Mouse (Mus musculus): Measurements from ENCODE around the gene Ccnf. TPM values are rescaled to one million over a fixed set of nuclear protein-coding genes. Genes with fewer than 3 reads are reported as not detected.

The Ccnf gene
- total and polyA plus RNA-seq, 3 experiments: 26.4 to 60.7 (median 40.1) TPM

DNA sequence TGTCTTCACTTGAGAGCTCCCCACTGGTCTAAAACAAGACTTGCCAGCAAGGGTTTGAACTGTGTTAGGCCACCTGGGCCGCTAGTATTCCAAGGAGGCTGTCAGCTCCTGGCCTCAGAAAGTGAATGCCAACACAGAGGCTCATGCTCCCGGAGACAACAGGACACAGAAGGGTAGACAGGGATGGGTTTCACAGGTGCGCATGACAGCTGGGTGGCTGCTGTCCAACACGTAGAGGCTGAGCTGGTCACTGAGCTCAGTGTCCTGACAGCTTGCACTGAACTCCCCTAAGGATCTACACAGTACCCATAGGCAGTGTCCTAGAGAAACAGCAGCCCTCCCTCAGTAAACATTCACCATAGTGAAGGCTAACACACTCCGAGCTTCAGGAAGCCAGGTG is 27.8 kb downstream of the Ccnf start:
- H3K4me1 ChIP-seq (ENCODE audit: control insufficient read depth in 1 of 2, insufficient read depth in 2 of 2): peaks cover 7 to 28% of the 10 kb centered on the region in 2 experiments
- dilution Hi-C loops (cut with MboI; ENCODE audit: extremely low pct_ligation_motif_present, extremely low pct_unique_long_range_greater_than_20kb, low sequenced_read_pairs) (no loop called here), in situ Hi-C loops (cut with MboI; ENCODE audit: low pct_ligation_motif_present, low pct_unique_long_range_greater_than_20kb, low sequenced_read_pairs) (no loop called here)
- H3K4me2 ChIP-seq (ENCODE audit: insufficient read depth, low read depth, poor library complexity, severe bottlenecking): no peak overlapping the region
- no peaks in the 10 kb centered on the region for H3K9me3 ChIP-seq (replicated peaks; ENCODE audit: low read length)
- DNase-seq (ENCODE audit: extremely low read depth): no peak
- H3K36me3 ChIP-seq (replicated peaks in 1 of 2; ENCODE audit: control insufficient read depth in 1 of 2, insufficient read depth in 1 of 2, low read length in 1 of 2): peaks cover 55 to 72% of the 10 kb centered on the region in 2 experiments
- no peak overlapping the region for H3K4me3 ChIP-seq (replicated peaks in 1 of 3; ENCODE audit: low read depth in 2 of 3, low read length in 2 of 3, poor library complexity in 1 of 3)
- H3K79me2 ChIP-seq (replicated peaks; ENCODE audit: control insufficient read depth, extremely low read depth, insufficient read depth, poor library complexity, severe bottlenecking): no peaks in the 10 kb centered on the region
- TF ChIP-seq ZKSCAN1 (IDR thresholded peaks at IDR 0.05; ENCODE audit: borderline replicate concordance, low read depth, low read length) (no peak), E2F4 (IDR thresholded peaks at IDR 0.05; ENCODE audit: insufficient replicate concordance, low read depth, low read length) (no peak), MAX (IDR thresholded peaks at IDR 0.05; ENCODE audit: low read length) (no peak), SIN3A (IDR thresholded peaks at IDR 0.05; ENCODE audit: low read length) (no peak), POLR2A (IDR thresholded peaks at IDR 0.05; ENCODE audit: low read depth, low read length) (no peak), CHD2 (IDR thresholded peaks at IDR 0.05; ENCODE audit: low read length) (no peak), MAFK (IDR thresholded peaks at IDR 0.05; ENCODE audit: insufficient replicate concordance, low read length) (no peak), MAZ (IDR thresholded peaks at IDR 0.05; ENCODE audit: low read depth, low read length) (no peak), NRF1 (IDR thresholded peaks at IDR 0.05; ENCODE audit: low read depth, low read length) (no peak), ETS1 (conservative IDR thresholded peaks at IDR 0.05; ENCODE audit: low read depth, low read length) (no peak), TBP (conservative IDR thresholded peaks at IDR 0.05; ENCODE audit: low read depth, low read length) (no peak), USF1 (IDR thresholded peaks at IDR 0.05; ENCODE audit: low read depth, low read length) (no peak), MEF2A (IDR thresholded peaks at IDR 0.05; ENCODE audit: borderline replicate concordance, low read depth, low read length) (no peak)
- H3K27ac ChIP-seq (ENCODE audit: insufficient read depth, low read depth): no peak overlapping the region
- H3K27me3 ChIP-seq (replicated peaks): no peaks in the 10 kb centered on the region
- no peak overlapping the region for H3K9ac ChIP-seq (ENCODE audit: insufficient read depth, low read depth)

- no peak for TF ChIP-seq UBTF (IDR thresholded peaks at IDR 0.05; ENCODE audit: low read depth, low read length)
- no peak for TF ChIP-seq E2F4 (IDR thresholded peaks at IDR 0.05; ENCODE audit: insufficient replicate concordance, low read depth, low read length)
- TF ChIP-seq TBP (conservative IDR thresholded peaks at IDR 0.05; ENCODE audit: low read depth, low read length): no peak
- TF ChIP-seq CHD2 (IDR thresholded peaks at IDR 0.05; ENCODE audit: low read length): no peak
- TF ChIP-seq KAT2A (IDR thresholded peaks at IDR 0.05; ENCODE audit: insufficient replicate concordance, low read length): no peak
- no peak for TF ChIP-seq GABPA (IDR thresholded peaks at IDR 0.05; ENCODE audit: insufficient replicate concordance, low read depth, low read length)
- no peak for TF ChIP-seq HCFC1 (IDR thresholded peaks at IDR 0.05; ENCODE audit: low read depth, low read length)
- no peak for TF ChIP-seq NELFE (IDR thresholded peaks at IDR 0.05; ENCODE audit: low read depth, low read length)
- no peak for TF ChIP-seq JUND (conservative IDR thresholded peaks at IDR 0.05; ENCODE audit: low read depth, low read length)
- no peak for TF ChIP-seq MAX (IDR thresholded peaks at IDR 0.05; ENCODE audit: low read length)
- TF ChIP-seq TCF12 (IDR thresholded peaks at IDR 0.05; ENCODE audit: low read depth, low read length): no peak
- no peak for TF ChIP-seq MAZ (IDR thresholded peaks at IDR 0.05; ENCODE audit: low read depth, low read length)
- TF ChIP-seq RAD21 (IDR thresholded peaks at IDR 0.05; ENCODE audit: low read depth, low read length): no peak
- no peak for TF ChIP-seq ZKSCAN1 (IDR thresholded peaks at IDR 0.05; ENCODE audit: borderline replicate concordance, low read depth, low read length)
- no peak for TF ChIP-seq MEF2A (IDR thresholded peaks at IDR 0.05; ENCODE audit: borderline replicate concordance, low read depth, low read length)
- TF ChIP-seq MAFK (IDR thresholded peaks at IDR 0.05; ENCODE audit: insufficient replicate concordance, low read length): no peak
- TF ChIP-seq NRF1 (IDR thresholded peaks at IDR 0.05; ENCODE audit: low read depth, low read length): no peak
- no peak for TF ChIP-seq PAX5 (IDR thresholded peaks at IDR 0.05; ENCODE audit: low read length)
- peaks cover 7 to 28% of the 10 kb centered on the region in 2 experiments for H3K4me1 ChIP-seq (ENCODE audit: control insufficient read depth in 1 of 2, insufficient read depth in 2 of 2)
- no peak overlapping the region for H3K4me3 ChIP-seq (replicated peaks in 1 of 3; ENCODE audit: low read depth in 2 of 3, low read length in 2 of 3, poor library complexity in 1 of 3)
- H3K27me3 ChIP-seq (replicated peaks): no peaks in the 10 kb centered on the region
- no peak overlapping the region for H3K4me2 ChIP-seq (ENCODE audit: insufficient read depth, low read depth, poor library complexity, severe bottlenecking)
- H3K27ac ChIP-seq (ENCODE audit: insufficient read depth, low read depth): no peak overlapping the region
- DNase-seq (ENCODE audit: extremely low read depth): no peak
- H3K9ac ChIP-seq (ENCODE audit: insufficient read depth, low read depth): no peak overlapping the region
- H3K9me3 ChIP-seq (replicated peaks; ENCODE audit: low read length): no peaks in the 10 kb centered on the region
- peaks cover 53 to 72% of the 10 kb centered on the region in 2 experiments for H3K36me3 ChIP-seq (replicated peaks in 1 of 2; ENCODE audit: control insufficient read depth in 1 of 2, insufficient read depth in 1 of 2, low read length in 1 of 2)
- no peaks in the 10 kb centered on the region; the same call in 1 of the 2 replicates for H3K79me2 ChIP-seq (replicated peaks; ENCODE audit: control insufficient read depth, extremely low read depth, insufficient read depth, poor library complexity, severe bottlenecking)
- dilution Hi-C loops (cut with MboI; ENCODE audit: extremely low pct_ligation_motif_present, extremely low pct_unique_long_range_greater_than_20kb, low sequenced_read_pairs): no loop called here
- in situ Hi-C loops (cut with MboI; ENCODE audit: low pct_ligation_motif_present, low pct_unique_long_range_greater_than_20kb, low sequenced_read_pairs): no loop called here
These were observed 28.6 kb downstream of the Ccnf start for GRCm38 (mm10) chr17:24222653-24223052.
